Mouse (Mus musculus) ES-Bruce4 (cell line): ENCODE results near the gene Gm17606. TPM values are rescaled to one million over a fixed set of nuclear protein-coding genes. Genes with fewer than 3 reads are reported as not detected.
A peak's percentile ranks its signal among the peaks of the same experiment; 100 is the strongest.

Source experiments
- H3K27ac ChIP-seq: 2 replicates; pipeline ENCODE4 v1.5.1; 2012; ENCODE audit warnings: low read length, inconsistent platforms; ENCODE audit not compliant: insufficient read depth
- H3K27me3 ChIP-seq: 2 replicates; pipeline ENCODE4 v1.6.1; 2012; ENCODE audit warnings: mild to moderate bottlenecking, low read length, inconsistent platforms; ENCODE audit not compliant: control insufficient read depth, poor library complexity, insufficient read depth, severe bottlenecking
- H3K36me3 ChIP-seq: 2 replicates; pipeline ENCODE4 v1.6.1; 2012; ENCODE audit warnings: inconsistent platforms, mild to moderate bottlenecking, low read length, moderate library complexity; ENCODE audit not compliant: control insufficient read depth, poor library complexity, insufficient read depth, severe bottlenecking
- H3K4me1 ChIP-seq: one replicate; pipeline ENCODE4 v1.8.1; 2011; ENCODE audit warnings: low read length; ENCODE audit not compliant: control insufficient read depth, insufficient read depth
- H3K4me3 ChIP-seq: 2 replicates; pipeline ENCODE4 v1.5.1; 2011; ENCODE audit warnings: low read depth, mild to moderate bottlenecking, low read length
- H3K9ac ChIP-seq: 2 replicates; pipeline ENCODE4 v1.6.1; 2012; ENCODE audit warnings: low read depth, mild to moderate bottlenecking, inconsistent platforms; ENCODE audit not compliant: poor library complexity, severe bottlenecking
- H3K9me3 ChIP-seq: replicated peaks from 2 replicates; pipeline ENCODE4 v1.6.1; 2012; ENCODE audit warnings: mild to moderate bottlenecking, low read length, inconsistent platforms; ENCODE audit not compliant: control insufficient read depth, poor library complexity, insufficient read depth, severe bottlenecking
- CTCF ChIP-seq: IDR thresholded peaks from one replicate; pipeline ENCODE4 v1.8.1; 2011; ENCODE audit warnings: low read depth, low read length
- EP300 ChIP-seq: IDR thresholded peaks from 2 replicates; pipeline ENCODE4 v1.6.1; 2011; ENCODE audit warnings: low read depth, low read length; ENCODE audit not compliant: insufficient read depth
- POLR2A ChIP-seq: IDR thresholded peaks from one replicate; pipeline ENCODE4 v1.8.1; 2011; ENCODE audit warnings: low read length; ENCODE audit not compliant: insufficient read depth
- polyA plus RNA-seq: library from polyadenylated mRNA; stranded (reverse); fragments of >200 nt; gene quantifications from 2 replicates; pipeline ENCODE4 v1.2.4, GENCODE M21; 2011; ENCODE audit warnings: low read depth; ENCODE audit not compliant: missing spikeins, insufficient read depth, insufficient read length

Gene Gm17606
- polyA plus RNA-seq, 1 experiment, result not detected

DNA sequence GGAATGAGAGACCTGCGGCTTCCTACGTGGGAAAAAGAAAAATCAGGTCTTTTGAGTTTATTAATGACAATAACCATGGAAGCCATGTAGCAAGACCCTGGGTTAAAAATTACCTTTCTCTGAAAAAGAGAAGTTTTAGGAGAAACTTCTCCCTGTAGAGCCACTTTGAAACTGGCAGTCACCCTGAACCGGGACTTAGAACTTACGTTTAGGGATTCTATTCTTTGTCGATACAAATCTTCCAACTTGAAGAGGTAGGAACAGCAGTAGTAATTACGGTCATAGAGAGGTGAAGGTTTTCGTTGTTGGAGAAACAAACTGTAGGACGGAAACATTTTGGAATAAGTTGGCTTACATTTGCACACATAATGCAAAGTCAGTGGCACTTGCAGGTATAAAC is 46.5 kb downstream of the Gm17606 start:
- no peak for TF ChIP-seq EP300
- TF ChIP-seq POLR2A, result no peak
- TF ChIP-seq CTCF, result no peak
- peaks cover 25% of the 10 kb centered on the region for H3K36me3 ChIP-seq
- H3K27me3 ChIP-seq, result no peaks in the 10 kb centered on the region

DNA sequence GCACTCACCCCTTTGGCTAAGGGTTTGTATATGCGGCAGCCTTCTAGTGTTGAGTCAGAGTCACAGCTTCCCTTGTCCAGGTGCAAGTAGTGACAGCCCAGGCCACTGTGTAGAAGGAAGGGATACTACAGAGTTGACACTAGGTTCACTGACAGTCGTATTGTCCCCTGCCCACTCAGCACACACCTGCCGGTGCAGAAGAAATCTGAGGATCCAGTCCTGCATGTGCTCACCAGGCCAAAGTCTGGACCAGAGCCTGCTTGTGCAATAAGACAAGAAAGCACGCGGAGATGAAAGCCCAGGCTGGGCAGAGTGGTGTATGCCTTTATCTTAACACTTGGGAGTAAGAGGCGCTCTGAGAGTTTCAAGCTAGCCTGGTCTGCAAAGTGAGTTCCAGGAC is 54.3 kb downstream of the Gm17606 start:
- Histone ChIP-seq H3K4me3 (no peak overlapping the region), H3K36me3 (peaks cover 5% of the 10 kb centered on the region; the same call in 1 of the 2 replicates), H3K9ac (no peak overlapping the region), H3K9me3 (no peaks in the 10 kb centered on the region), H3K27me3 (no peaks in the 10 kb centered on the region), H3K4me1 (no peaks in the 10 kb centered on the region), H3K27ac (no peak overlapping the region)
- no peak for TF ChIP-seq POLR2A
- TF ChIP-seq CTCF, result no peak
- TF ChIP-seq EP300, result no peak

More for the DNA sequence above, 46.5 kb downstream of the Gm17606 start:
- Histone ChIP-seq H3K4me1 (no peaks in the 10 kb centered on the region), H3K4me3 (peak overlapping the region; percentile 91), H3K9me3 (no peaks in the 10 kb centered on the region), H3K27ac (peak overlapping the region; percentile 83), H3K9ac (peak overlapping the region; percentile 89)

DNA sequence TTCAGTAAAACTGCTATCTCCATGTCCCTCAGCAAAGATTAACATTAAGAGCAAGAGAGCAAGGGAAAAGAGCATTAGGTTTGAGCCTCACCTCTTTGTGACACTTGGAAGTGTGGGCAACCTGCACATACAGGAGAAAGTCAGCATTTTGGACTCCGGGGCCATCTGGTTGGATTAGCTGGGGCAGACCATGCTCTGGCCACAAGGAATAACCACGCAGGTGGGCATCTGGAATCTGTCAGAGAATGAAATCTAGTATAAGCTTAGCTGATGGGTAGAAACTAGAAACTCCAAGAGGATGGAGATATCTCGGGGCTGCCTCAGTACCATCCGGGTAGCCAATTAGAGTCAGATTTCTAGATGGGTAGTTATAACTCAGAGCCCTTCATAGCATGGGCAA is 56.0 kb downstream of the Gm17606 start:
- TF ChIP-seq CTCF (no peak), POLR2A (no peak), EP300 (no peak)
- Histone ChIP-seq H3K27ac (no peak overlapping the region), H3K9me3 (no peaks in the 10 kb centered on the region), H3K4me3 (no peak overlapping the region), H3K9ac (no peak overlapping the region), H3K36me3 (no peaks in the 10 kb centered on the region), H3K27me3 (no peaks in the 10 kb centered on the region), H3K4me1 (no peaks in the 10 kb centered on the region)

Other genes with a start within 250 kb of the Gm17606 start
- gene Slc7a7, start 223.2 kb upstream of the Gm17606 start, polyA plus RNA-seq, result 46.6 and 47.7 TPM in 2 replicates
- 114 and 115 TPM in 2 replicates for gene Mrpl52, start 214.0 kb upstream of the Gm17606 start, polyA plus RNA-seq
- 50.4 and 60.7 TPM in 2 replicates for gene Mmp14, start 209.3 kb upstream of the Gm17606 start, polyA plus RNA-seq
- gene Lrp10, start 176.8 kb upstream of the Gm17606 start, polyA plus RNA-seq, result 22.9 and 25.8 TPM in 2 replicates
- 2.6 and 4.0 TPM in 2 replicates for gene Rem2, start 164.9 kb upstream of the Gm17606 start, polyA plus RNA-seq
- 165 and 183 TPM in 2 replicates for gene Prmt5, start 123.4 kb upstream of the Gm17606 start, polyA plus RNA-seq
- gene Haus4, start 86.3 kb upstream of the Gm17606 start, polyA plus RNA-seq, result 68.6 and 72.3 TPM in 2 replicates
- gene Ajuba, start 63.4 kb upstream of the Gm17606 start, polyA plus RNA-seq, result 112 TPM in 2 replicates
- gene 4931414P19Rik, start 35.0 kb upstream of the Gm17606 start, polyA plus RNA-seq, result 8.4 and 9.2 TPM in 2 replicates
- 206 and 225 TPM in 2 replicates for gene Psmb5, start 22.9 kb upstream of the Gm17606 start, polyA plus RNA-seq
- gene Psmb11, start 19.5 kb upstream of the Gm17606 start, polyA plus RNA-seq, result 0.21 and 0.64 TPM in 2 replicates
- gene Cdh24, start 412 bp downstream of the Gm17606 start, polyA plus RNA-seq, result 6.0 and 6.4 TPM in 2 replicates
- gene 1700123O20Rik, start 45.3 kb downstream of the Gm17606 start, polyA plus RNA-seq, result 25.9 and 26.4 TPM in 2 replicates
- gene Acin1, start 46.0 kb downstream of the Gm17606 start, polyA plus RNA-seq, result 299 and 323 TPM in 2 replicates
- 0.42 TPM in 1 of 2 replicates, not detected in the other for gene Gm29776, start 57.9 kb downstream of the Gm17606 start, polyA plus RNA-seq
- gene Cebpe, start 71.2 kb downstream of the Gm17606 start, polyA plus RNA-seq, result not detected in 2 replicates
- 2.0 and 2.3 TPM in 2 replicates for gene Slc7a8, start 141.0 kb downstream of the Gm17606 start, polyA plus RNA-seq
- 0.66 and 1.5 TPM in 2 replicates for gene Rnf212b, start 173.2 kb downstream of the Gm17606 start, polyA plus RNA-seq
- 12.1 and 16.8 TPM in 2 replicates for gene Homez, start 230.0 kb downstream of the Gm17606 start, polyA plus RNA-seq
- 4.2 and 6.3 TPM in 2 replicates for gene Ppp1r3e, start 236.6 kb downstream of the Gm17606 start, polyA plus RNA-seq
- 25.0 and 26.8 TPM in 2 replicates for gene Bcl2l2, start 242.4 kb downstream of the Gm17606 start, polyA plus RNA-seq
- not detected in 2 replicates for gene Gm20521, start 242.5 kb downstream of the Gm17606 start, polyA plus RNA-seq